Mouse (Mus musculus) intestine, embryonic 16.5 days (tissue): ENCODE results near the gene Adam11. TPM values are rescaled to one million over a fixed set of nuclear protein-coding genes. Genes with fewer than 3 reads are reported as not detected.
"Not testable (repeated sequence)": the region's sequence is repeated elsewhere in the genome, so short reads cannot be mapped to it uniquely, and the experiment has no call there.

Experiments used
- ATAC-seq: fragments of 200-750 bp; cut with Nextera tagmentation; 2 replicates; pipeline ENCODE4 v1.8.0; 2017; ENCODE audit warnings: moderate TSS enrichment, moderate library complexity
- H3K27ac ChIP-seq: fragments of 300-500 bp; sonication (generic); 2 replicates; pipeline ENCODE4 v1.5.1; 2014; ENCODE audit warnings: mild to moderate bottlenecking, low read length
- H3K27me3 ChIP-seq: fragments of 300-500 bp; sonication (generic); replicated peaks from 2 replicates; pipeline ENCODE4 v1.6.1; 2014; ENCODE audit warnings: low read length, control low read depth, mixed read lengths; ENCODE audit not compliant: control insufficient read depth, insufficient read depth
- H3K36me3 ChIP-seq: fragments of 300-500 bp; sonication (generic); 2 replicates; pipeline ENCODE4 v1.6.1; 2014; ENCODE audit warnings: low read length, control low read depth; ENCODE audit not compliant: control insufficient read depth, insufficient read depth
- H3K4me1 ChIP-seq: fragments of 300-500 bp; sonication (generic); 2 replicates; pipeline ENCODE4 v1.6.1; 2014; ENCODE audit warnings: low read length, control low read depth, mixed read lengths; ENCODE audit not compliant: control insufficient read depth, insufficient read depth
- H3K4me2 ChIP-seq: fragments of 300-500 bp; sonication (generic); 2 replicates; pipeline ENCODE4 v1.6.1; 2014; ENCODE audit warnings: low read depth, low read length, control low read depth
- H3K4me3 ChIP-seq: fragments of 300-500 bp; sonication (generic); 2 replicates; pipeline ENCODE4 v1.5.1; 2014; ENCODE audit warnings: mild to moderate bottlenecking, low read length
- H3K9ac ChIP-seq: fragments of 300-500 bp; sonication (generic); 2 replicates; pipeline ENCODE4 v1.6.1; 2014; ENCODE audit warnings: low read depth, low read length
- H3K9me3 ChIP-seq: fragments of 300-500 bp; sonication (generic); 2 replicates; pipeline ENCODE4 v1.6.1; 2016; ENCODE audit warnings: low read length, control low read depth; ENCODE audit not compliant: control insufficient read depth
- WGBS: fragments of 180-500 bp; shearing (Covaris S2); extraction: QIAGEN DNeasy Blood & Tissue Kit; methylation state at CpG from one replicate; pipeline ENCODE4 v1.1.7; 2014; 5-methylcytosine and 5-hydroxymethylcytosine counted together
- polyA plus RNA-seq: library from polyadenylated mRNA; unstranded; fragments of >200 nt; fragmentation: Nextera tagmentation; extraction: Ambion mirVana; gene quantifications from 2 replicates; pipeline ENCODE4 v1.2.1, GENCODE M21; 2015

Gene Adam11
- 2.4 and 3.1 TPM in 2 replicates for polyA plus RNA-seq

DNA sequence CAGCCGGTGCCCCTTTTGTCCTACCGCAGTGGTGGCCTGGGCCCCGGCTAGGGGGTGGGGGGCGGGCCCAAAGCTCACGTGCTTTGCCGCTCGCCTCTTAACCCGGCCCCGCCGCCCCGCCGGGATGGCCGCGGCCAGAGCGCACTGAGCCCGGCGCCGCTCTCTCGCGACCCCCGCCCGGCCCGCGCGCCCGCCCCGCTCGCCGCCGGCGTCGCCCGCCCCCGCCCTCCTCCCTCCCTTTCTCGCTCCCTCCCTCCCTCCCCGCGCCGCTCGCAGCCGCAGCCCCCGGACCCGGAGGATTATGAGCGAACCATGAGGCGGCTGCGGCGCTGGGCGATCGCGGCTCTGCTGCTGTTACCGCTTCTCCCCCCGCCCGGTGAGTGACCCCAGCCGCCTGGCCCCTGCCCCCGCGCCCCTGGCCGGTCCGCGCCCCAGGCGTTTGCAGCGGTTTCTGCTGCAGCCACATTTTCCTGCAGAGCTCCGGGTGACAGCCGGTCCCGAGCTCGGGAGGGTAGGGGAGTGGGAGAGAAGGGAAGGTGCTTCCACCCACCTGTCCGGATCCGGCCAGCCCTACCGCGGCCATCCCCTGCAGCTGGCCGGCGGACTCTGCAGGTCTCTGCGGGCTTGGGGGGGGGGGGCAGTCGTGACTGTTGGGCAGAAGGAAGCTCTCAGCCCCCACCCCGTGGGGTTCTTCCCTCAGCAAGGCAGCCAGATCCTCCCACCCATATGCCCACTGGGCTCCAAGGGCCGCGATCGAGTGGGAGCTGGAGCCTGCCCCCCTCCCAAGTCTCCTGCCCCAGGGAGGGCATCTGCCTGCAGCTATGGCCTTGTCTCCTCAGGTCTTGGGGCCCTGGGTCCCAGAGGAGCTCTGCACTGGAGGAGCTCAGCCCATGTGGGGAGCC is at the start of gene Adam11:
Adam11 (plus strand) TSS at position 131 of the 902 bp plus-strand sequence.
- peak within 1 kb of the TSS; percentile 67 for H3K9ac ChIP-seq
- peaks cover 14% of the 10 kb centered on the region; the same call in 1 of the 2 replicates for H3K27me3 ChIP-seq
- peaks cover 6% of the 10 kb centered on the region for H3K4me1 ChIP-seq
- peak within 1 kb of the TSS; percentile 65 for H3K4me3 ChIP-seq
- 1% methylated on average over 51 of the region's 76 CpGs for WGBS
- no peaks in the 10 kb centered on the region for H3K36me3 ChIP-seq
- H3K27ac ChIP-seq = no peak within 1 kb of the TSS
- peak; percentile 52 for ATAC-seq
- peak within 1 kb of the TSS; percentile 100 for H3K4me2 ChIP-seq
- H3K9me3 ChIP-seq = no peaks in the 10 kb centered on the region

DNA sequence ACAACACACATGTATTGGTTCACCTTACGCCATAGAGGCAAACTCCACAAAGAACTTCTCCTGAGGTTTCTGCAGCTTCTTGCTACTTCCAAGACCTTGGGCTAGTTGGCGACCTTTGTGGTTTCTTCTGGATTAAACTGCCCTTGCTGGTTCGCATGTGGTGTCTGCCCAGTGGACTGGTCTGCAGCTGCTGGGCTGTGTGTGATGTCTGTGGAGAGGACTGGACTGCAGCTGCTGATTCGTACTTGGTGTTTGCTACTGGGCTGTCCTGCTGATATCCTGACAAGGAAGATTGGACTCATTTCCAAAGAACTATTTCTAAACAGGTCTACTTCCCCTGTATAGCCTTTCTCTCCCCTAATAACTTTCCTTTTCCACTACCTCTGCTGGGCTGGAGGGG is 48.8 kb upstream of the Adam11 start:
- Histone ChIP-seq H3K9me3 (peaks cover 4% of the 10 kb centered on the region; the same call in 1 of the 2 replicates), H3K4me3 (no peak overlapping the region), H3K9ac (no peak overlapping the region), H3K4me2 (no peak overlapping the region), H3K36me3 (no peaks in the 10 kb centered on the region), H3K27ac (no peak overlapping the region), H3K4me1 (no peaks in the 10 kb centered on the region), H3K27me3 (no peaks in the 10 kb centered on the region)
- no peak for ATAC-seq
- 89% methylated on average over 4 of the region's 4 CpGs for WGBS

DNA sequence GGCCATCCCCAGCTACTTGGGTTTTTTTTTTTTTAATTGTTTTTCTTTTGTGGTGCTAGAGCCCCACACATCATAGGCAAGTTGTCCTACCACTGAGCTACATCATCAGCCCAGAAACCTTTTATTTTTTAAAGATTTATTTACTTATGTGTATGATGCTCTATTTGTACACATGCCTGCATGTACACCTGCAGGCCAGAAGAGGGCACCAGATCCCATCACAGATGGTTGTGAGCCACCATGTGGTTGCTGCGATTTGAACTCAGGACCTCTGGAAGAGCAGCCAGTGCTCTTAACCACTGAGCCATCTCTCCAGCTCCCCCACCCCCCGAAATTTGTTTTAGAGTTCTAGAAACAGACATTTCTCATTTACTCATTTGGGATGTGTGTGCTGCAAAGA is 46.7 kb upstream of the Adam11 start:
- 78% methylated on average over 2 of the region's 2 CpGs for WGBS

DNA sequence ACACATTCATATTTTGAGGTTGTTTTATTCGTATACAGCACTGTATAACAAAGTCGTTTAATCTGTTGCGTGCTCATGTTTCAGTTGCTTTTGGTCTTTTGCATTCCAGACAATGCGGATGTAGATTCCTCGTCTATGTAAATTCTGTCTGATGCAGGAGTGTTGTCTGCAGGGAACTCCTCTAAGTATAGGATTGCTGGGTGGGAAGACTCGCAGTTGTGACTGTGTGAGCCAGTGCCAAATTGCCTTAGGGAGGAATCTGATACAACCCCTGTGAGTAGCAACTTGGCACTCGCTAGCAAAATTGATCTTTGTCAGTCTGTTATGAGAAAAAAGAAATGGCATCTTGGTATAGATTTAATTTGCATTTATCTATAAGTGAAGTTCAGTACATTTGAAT is 45.1 kb upstream of the Adam11 start:
- H3K4me1 ChIP-seq = no peaks in the 10 kb centered on the region
- ATAC-seq = no peak
- H3K9ac ChIP-seq = no peak overlapping the region
- H3K27ac ChIP-seq = no peak overlapping the region
- H3K27me3 ChIP-seq = no peaks in the 10 kb centered on the region
- H3K4me3 ChIP-seq = no peak overlapping the region
- H3K4me2 ChIP-seq = no peak overlapping the region
- peaks cover 4% of the 10 kb centered on the region; the same call in 1 of the 2 replicates for H3K9me3 ChIP-seq
- H3K36me3 ChIP-seq = no peaks in the 10 kb centered on the region
- WGBS = 82% methylated on average over 7 of the region's 7 CpGs

More for the DNA sequence above, 46.7 kb upstream of the Adam11 start:
- not testable (repeated sequence) for H3K27me3 ChIP-seq, H3K9ac ChIP-seq, H3K27ac ChIP-seq, H3K4me2 ChIP-seq, H3K4me3 ChIP-seq, H3K4me1 ChIP-seq, H3K36me3 ChIP-seq, H3K9me3 ChIP-seq, ATAC-seq

DNA sequence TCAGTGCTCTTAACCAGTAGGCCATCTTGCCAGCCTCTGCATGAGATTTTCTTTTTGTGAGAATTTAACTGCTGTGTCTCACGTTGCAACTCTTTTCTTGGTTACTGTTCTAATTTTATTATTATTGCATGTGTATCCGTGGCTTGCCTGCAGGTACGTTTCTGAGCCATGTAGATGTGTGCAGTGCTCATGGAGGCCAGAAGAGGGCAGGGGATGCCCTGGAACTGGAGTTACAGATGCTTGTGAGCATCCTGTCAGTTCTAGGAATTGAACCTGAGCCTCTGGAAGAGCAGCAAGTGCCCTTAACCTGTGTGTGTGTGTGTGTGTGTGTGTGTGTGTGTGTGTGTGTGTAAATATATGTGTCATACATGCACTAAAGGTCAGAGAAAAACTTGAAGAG is 35.7 kb upstream of the Adam11 start:
- Histone ChIP-seq H3K4me1 (no peaks in the 10 kb centered on the region), H3K36me3 (no peaks in the 10 kb centered on the region), H3K4me2 (no peak overlapping the region), H3K27ac (no peak overlapping the region), H3K9ac (no peak overlapping the region), H3K27me3 (no peaks in the 10 kb centered on the region), H3K4me3 (no peak overlapping the region), H3K9me3 (no peaks in the 10 kb centered on the region)
- WGBS = 38% methylated on average over 3 of the region's 3 CpGs
- ATAC-seq = no peak

DNA sequence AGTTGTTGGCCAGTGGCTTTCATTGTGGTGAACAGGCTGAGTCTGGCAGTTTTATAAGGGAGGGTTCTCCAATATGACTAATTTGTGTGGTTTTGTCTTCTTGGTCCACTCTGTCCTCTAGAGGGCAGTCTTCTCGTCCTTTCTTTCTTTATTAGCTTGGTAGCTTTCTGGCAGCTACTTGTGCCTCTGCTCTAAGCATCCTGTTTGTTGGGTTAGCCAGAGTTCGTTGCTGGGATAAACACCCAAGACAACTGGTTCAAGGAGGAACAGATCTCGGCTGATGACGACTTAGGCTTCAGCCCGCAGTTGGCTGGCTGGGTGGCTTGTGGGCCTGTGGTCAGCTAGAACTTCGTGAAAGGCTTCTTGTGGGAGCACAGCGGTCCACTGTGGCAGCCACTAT is 32.6 kb upstream of the Adam11 start:
- no peak for ATAC-seq
- Histone ChIP-seq H3K4me3 (no peak overlapping the region), H3K36me3 (no peaks in the 10 kb centered on the region), H3K4me1 (no peaks in the 10 kb centered on the region), H3K4me2 (no peak overlapping the region), H3K27me3 (no peaks in the 10 kb centered on the region), H3K9ac (no peak overlapping the region), H3K9me3 (no peaks in the 10 kb centered on the region), H3K27ac (no peak overlapping the region)
- WGBS = 35% methylated on average over 7 of the region's 7 CpGs

DNA sequence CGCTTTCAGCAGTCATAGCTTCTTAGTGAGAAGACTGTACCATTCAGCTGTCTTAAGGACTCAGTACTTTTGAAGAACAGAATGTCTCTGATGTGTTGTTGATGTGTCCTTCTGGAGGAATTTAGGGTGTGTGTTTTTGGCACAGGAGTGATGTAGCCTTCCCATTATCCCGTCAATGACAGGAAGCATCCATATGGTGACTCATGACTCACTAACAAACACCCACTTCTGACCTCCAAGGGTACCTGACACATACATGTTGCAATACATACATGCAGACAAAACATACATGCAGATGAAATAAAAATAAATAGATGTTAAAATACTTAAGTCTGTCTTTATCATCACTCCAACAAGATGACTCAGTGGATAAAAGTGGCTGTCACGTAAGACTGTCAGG is 31.4 kb upstream of the Adam11 start:
- Histone ChIP-seq H3K9me3 (no peaks in the 10 kb centered on the region), H3K36me3 (no peaks in the 10 kb centered on the region), H3K9ac (no peak overlapping the region), H3K4me2 (no peak overlapping the region), H3K27me3 (no peaks in the 10 kb centered on the region), H3K4me3 (no peak overlapping the region), H3K27ac (no peak overlapping the region), H3K4me1 (no peaks in the 10 kb centered on the region)
- ATAC-seq = no peak
- WGBS = 88% methylated on average over 3 of the region's 3 CpGs

DNA sequence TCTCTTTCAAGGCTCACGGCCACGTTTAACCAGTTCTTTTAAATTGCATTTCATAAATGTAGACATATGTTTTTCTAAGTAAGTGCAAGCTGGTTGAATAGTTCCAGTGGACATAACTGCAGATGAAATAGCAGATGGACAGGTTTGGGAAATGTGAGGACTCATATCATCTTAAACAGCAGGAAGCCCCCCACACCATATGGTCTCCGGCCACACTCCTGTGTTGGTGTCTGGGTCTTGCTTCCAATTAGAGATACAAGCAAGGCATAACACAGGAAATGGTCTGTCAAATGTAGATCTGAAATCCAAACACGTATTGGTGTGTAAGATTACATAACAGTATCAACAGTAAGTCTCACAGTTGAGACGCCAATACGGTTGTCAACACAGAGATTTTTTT is 29.9 kb upstream of the Adam11 start:
- no peak for ATAC-seq
- Histone ChIP-seq H3K9ac (no peak overlapping the region), H3K27me3 (no peaks in the 10 kb centered on the region), H3K4me1 (no peaks in the 10 kb centered on the region), H3K4me2 (no peak overlapping the region), H3K9me3 (no peaks in the 10 kb centered on the region), H3K27ac (no peak overlapping the region), H3K4me3 (no peak overlapping the region), H3K36me3 (no peaks in the 10 kb centered on the region)
- 72% methylated on average over 6 of the region's 6 CpGs for WGBS

DNA sequence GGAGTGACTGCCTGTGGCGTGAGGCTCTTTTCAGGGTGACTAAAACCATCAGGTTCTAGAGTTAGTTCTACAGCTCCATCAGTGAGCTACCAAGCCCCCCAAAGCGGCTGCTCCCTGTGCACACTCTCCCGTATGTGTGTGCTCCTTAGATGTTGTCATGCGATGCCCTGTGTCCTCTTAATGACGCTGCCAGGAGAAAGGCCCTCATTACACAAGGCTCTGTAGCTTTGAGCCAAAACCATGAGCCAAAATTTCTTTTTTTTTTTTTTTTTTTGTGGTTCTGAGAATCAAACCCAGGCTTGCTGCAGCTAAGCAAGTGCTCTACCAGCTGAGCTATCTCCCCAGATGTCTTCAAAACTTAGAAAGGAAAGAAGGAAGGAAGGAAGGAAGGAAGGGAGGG is 28.1 kb upstream of the Adam11 start:
- Histone ChIP-seq H3K27me3 (no peaks in the 10 kb centered on the region), H3K4me1 (no peaks in the 10 kb centered on the region), H3K9me3 (no peaks in the 10 kb centered on the region), H3K27ac (no peak overlapping the region), H3K4me2 (no peak overlapping the region), H3K36me3 (no peaks in the 10 kb centered on the region), H3K9ac (no peak overlapping the region), H3K4me3 (no peak overlapping the region)
- no peak for ATAC-seq
- 70% methylated on average over 5 of the region's 5 CpGs for WGBS
